Mouse (Mus musculus) heart, embryonic 11.5 days (tissue): ENCODE measurements around the gene Efhd1. TPM values are rescaled to one million over a fixed set of nuclear protein-coding genes. Genes with fewer than 3 reads are reported as not detected.
A peak's percentile ranks its signal among the peaks of the same experiment; 100 is the strongest.

ENCODE experiments used
- ATAC-seq: fragments of 200-750 bp; cut with Nextera tagmentation; replicated peaks from 2 replicates; pipeline ENCODE4 v1.8.0; 2017; ENCODE audit warnings: moderate library complexity; ENCODE audit not compliant: insufficient number of reproducible peaks, low FRiP score, low TSS enrichment
- H3K27ac ChIP-seq: fragments of 300-500 bp; sonication (generic); 2 replicates; pipeline ENCODE4 v1.5.1; 2014; ENCODE audit warnings: mild to moderate bottlenecking, low read depth, low read length
- H3K27me3 ChIP-seq: fragments of 300-500 bp; sonication (generic); 2 replicates; pipeline ENCODE4 v1.6.1; 2014; ENCODE audit warnings: mild to moderate bottlenecking, low read length, mixed read lengths; ENCODE audit not compliant: control insufficient read depth, insufficient read depth
- H3K36me3 ChIP-seq: fragments of 300-500 bp; sonication (generic); 2 replicates; pipeline ENCODE4 v1.6.1; 2014; ENCODE audit warnings: mild to moderate bottlenecking, low read length, moderate library complexity, mixed read lengths; ENCODE audit not compliant: control insufficient read depth, insufficient read depth
- H3K4me1 ChIP-seq: fragments of 300-500 bp; sonication (generic); 2 replicates; pipeline ENCODE4 v1.6.1; 2014; ENCODE audit warnings: low read length; ENCODE audit not compliant: control insufficient read depth, insufficient read depth
- H3K4me2 ChIP-seq: fragments of 300-500 bp; sonication (generic); 2 replicates; pipeline ENCODE4 v1.6.1; 2014; ENCODE audit warnings: mild to moderate bottlenecking, moderate library complexity
- H3K4me3 ChIP-seq: fragments of 300-500 bp; sonication (generic); 2 replicates; pipeline ENCODE4 v1.5.1; 2014; ENCODE audit warnings: low read depth, low read length
- H3K9ac ChIP-seq: fragments of 300-500 bp; sonication (generic); 2 replicates; pipeline ENCODE4 v1.6.1; 2014; ENCODE audit warnings: mild to moderate bottlenecking, low read depth, low read length, moderate library complexity
- H3K9me3 ChIP-seq: fragments of 300-500 bp; sonication (generic); replicated peaks from 2 replicates; pipeline ENCODE4 v1.6.1; 2016; ENCODE audit warnings: low read length; ENCODE audit not compliant: control insufficient read depth
- WGBS: fragments of 180-500 bp; shearing (Covaris S2); extraction: QIAGEN DNeasy Blood & Tissue Kit; methylation state at CpG from one replicate; pipeline ENCODE4 v1.1.7; 2014; ENCODE audit not compliant: insufficient replicate concordance; 5-methylcytosine and 5-hydroxymethylcytosine counted together
- polyA plus RNA-seq: library from polyadenylated mRNA; unstranded; fragments of >200 nt; fragmentation: Nextera tagmentation; extraction: Ambion mirVana; gene quantifications from 2 replicates; pipeline ENCODE4 v1.2.1, GENCODE M21; 2014

Efhd1 gene
- polyA plus RNA-seq, 1 experiment from 2014 or later, result 0.26 TPM

DNA sequence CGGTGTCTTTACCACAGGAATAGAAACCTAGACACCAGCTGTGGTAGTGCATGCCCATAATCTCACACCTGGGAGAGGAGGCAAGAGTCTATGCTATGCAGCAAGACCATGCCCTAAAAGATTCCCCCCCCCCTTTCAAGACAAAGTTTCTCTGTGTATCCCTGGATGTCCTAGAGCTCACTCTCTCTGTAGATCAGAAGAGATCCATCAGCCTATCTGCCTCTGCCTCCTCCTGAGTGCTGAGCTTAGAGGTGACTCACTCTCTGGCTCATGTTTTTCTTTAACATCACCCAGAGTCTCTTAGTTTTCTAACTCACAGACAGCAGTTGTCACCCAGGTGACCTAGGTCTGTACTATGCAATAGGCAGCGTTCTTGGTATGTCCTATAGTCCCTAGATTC is 4.8 kb upstream of the Efhd1 start:
- ATAC-seq, result no peak
- H3K4me3 ChIP-seq, result no peak overlapping the region
- 88% methylated on average over 2 of the region's 2 CpGs for WGBS
- no peak overlapping the region for H3K4me2 ChIP-seq
- no peaks in the 10 kb centered on the region for H3K9me3 ChIP-seq
- no peaks in the 10 kb centered on the region for H3K36me3 ChIP-seq
- no peak overlapping the region for H3K27ac ChIP-seq
- H3K9ac ChIP-seq, result no peak overlapping the region
- peaks cover 62% of the 10 kb centered on the region for H3K27me3 ChIP-seq
- H3K4me1 ChIP-seq, result 0 out of 2 replicates have a peak, but pooled peaks cover 2% of the 10 kb centered on the region

DNA sequence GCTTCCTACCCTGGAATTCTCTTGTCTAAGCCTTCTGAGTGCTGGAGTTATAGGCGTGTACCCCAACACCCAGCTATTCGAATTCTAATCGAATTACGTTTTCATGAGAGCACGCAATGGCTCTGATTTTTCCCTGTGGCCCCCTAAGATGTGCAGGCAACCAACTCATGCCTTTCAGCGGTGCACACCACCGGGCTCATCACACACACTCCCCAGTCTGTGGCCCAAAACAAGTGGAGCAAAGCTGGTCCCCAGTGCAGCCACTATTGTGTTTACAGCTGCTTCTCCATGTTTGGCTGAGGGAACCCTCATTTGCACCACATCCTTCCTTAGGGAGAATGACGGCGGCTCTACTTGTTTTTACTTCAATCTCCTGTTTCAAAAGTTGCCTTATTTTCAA is 906 bp upstream of the Efhd1 start:
- no peak overlapping the region for H3K4me3 ChIP-seq
- H3K27ac ChIP-seq, result no peak overlapping the region
- H3K36me3 ChIP-seq, result no peaks in the 10 kb centered on the region
- 4% methylated on average over 9 of the region's 9 CpGs for WGBS
- peaks cover 87% of the 10 kb centered on the region for H3K27me3 ChIP-seq
- no peak overlapping the region for H3K9ac ChIP-seq
- ATAC-seq, result no peak
- peaks cover 10% of the 10 kb centered on the region; the same call in 1 of the 2 replicates for H3K4me1 ChIP-seq
- no peaks in the 10 kb centered on the region for H3K9me3 ChIP-seq
- H3K4me2 ChIP-seq, result no peak overlapping the region

GRCm38 (mm10) chr1:87263796-87264133 is 398 bp upstream of the Efhd1 start:
- 2% methylated on average over 12 of the region's 12 CpGs for WGBS
- Histone ChIP-seq H3K27me3 (peaks cover 82% of the 10 kb centered on the region), H3K4me1 (peaks cover 10% of the 10 kb centered on the region; the same call in 1 of the 2 replicates), H3K36me3 (no peaks in the 10 kb centered on the region), H3K9ac (no peak overlapping the region), H3K27ac (no peak overlapping the region), H3K4me3 (peak overlapping the region; percentile 47), H3K9me3 (no peaks in the 10 kb centered on the region), H3K4me2 (peak overlapping the region; percentile 92)
- no peak for ATAC-seq

GRCm38 (mm10) chr1:87265200-87265599 is 1.0 kb downstream of the Efhd1 start:
- under 1% methylated on average over 13 of the region's 13 CpGs for WGBS

DNA sequence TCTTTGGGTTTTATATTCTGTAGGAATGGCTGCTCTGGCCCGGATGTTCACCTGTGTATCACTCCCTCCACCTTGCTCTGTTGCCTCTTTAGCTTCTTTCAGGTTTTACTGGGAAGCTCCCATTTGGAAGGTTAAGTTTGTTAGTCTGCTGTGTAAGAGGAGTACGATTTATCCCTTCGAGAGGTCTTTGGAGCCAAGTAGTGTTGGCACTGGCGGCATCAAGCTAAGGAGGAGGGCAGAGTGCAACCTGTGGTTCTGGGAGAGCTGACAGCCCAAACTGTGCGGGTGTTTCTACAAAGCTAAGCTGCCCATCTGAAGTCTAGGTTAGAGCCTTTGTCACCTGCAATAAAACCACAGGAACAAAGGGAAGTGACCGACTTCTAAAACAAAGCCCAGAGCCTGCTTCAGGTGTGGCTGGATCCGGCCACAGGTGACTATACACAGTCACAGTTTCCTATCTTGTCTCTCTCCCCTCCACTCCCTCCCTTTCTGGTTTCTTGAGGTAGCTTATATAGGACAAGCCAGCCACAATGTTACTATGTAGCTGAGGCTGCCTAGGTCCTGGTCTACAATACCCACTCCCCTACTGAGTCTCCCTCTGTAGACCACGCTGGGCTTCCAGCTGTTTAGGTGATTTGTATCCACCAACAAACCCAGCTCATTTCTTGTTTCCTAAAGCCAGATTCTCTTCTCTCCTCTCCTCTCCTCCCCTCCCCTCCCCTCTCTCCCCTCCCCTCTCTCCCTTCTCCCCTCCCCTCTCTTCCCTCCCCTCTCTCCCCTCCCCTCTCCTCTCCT is 2.3 kb downstream of the Efhd1 start:
- peaks cover 62% of the 10 kb centered on the region for H3K27me3 ChIP-seq
- no peaks in the 10 kb centered on the region for H3K36me3 ChIP-seq
- H3K4me1 ChIP-seq, result peaks cover 20% of the 10 kb centered on the region; the same call in 1 of the 2 replicates
- H3K27ac ChIP-seq, result no peak overlapping the region
- no peak for ATAC-seq
- no peak overlapping the region for H3K9ac ChIP-seq
- no peak overlapping the region; the same call in 1 of the 2 replicates for H3K4me2 ChIP-seq
- 27% methylated on average over 8 of the region's 8 CpGs for whole genome bisulfite sequencing
- H3K9me3 ChIP-seq, result no peaks in the 10 kb centered on the region
- no peak overlapping the region for H3K4me3 ChIP-seq

More at GRCm38 (mm10) chr1:87265200-87265599, 1.0 kb downstream of the Efhd1 start:
- Histone ChIP-seq H3K4me2 (peak overlapping the region; percentile 92), H3K27me3 (peaks cover 72% of the 10 kb centered on the region), H3K36me3 (no peaks in the 10 kb centered on the region), H3K27ac (no peak overlapping the region), H3K9me3 (no peaks in the 10 kb centered on the region), H3K4me3 (peak overlapping the region; percentile 47), H3K9ac (no peak overlapping the region), H3K4me1 (peaks cover 10% of the 10 kb centered on the region; the same call in 1 of the 2 replicates)
- no peak for ATAC-seq

- WGBS, result 37% methylated on average over 3 of the region's 3 CpGs
- Histone ChIP-seq H3K9ac (no peak overlapping the region), H3K4me3 (no peak overlapping the region)
Measured at GRCm38 (mm10) chr1:87270204-87270603, 6.0 kb downstream of the Efhd1 start.

GRCm38 (mm10) chr1:87270641-87271467 is 6.7 kb downstream of the Efhd1 start:
- H3K4me1 ChIP-seq, result peaks cover 23% of the 10 kb centered on the region
- 6% methylated on average over 18 of the region's 20 CpGs for WGBS
- H3K27ac ChIP-seq, result no peak overlapping the region
- no peak for ATAC-seq
- H3K36me3 ChIP-seq, result no peaks in the 10 kb centered on the region
- no peaks in the 10 kb centered on the region for H3K9me3 ChIP-seq
- peak overlapping the region; percentile 29 for H3K4me2 ChIP-seq
- H3K27me3 ChIP-seq, result peaks cover 18% of the 10 kb centered on the region
- no peak overlapping the region for H3K9ac ChIP-seq
- no peak overlapping the region for H3K4me3 ChIP-seq

More at GRCm38 (mm10) chr1:87270204-87270603, 6.0 kb downstream of the Efhd1 start:
- Histone ChIP-seq H3K4me1 (peaks cover 29% of the 10 kb centered on the region), H3K36me3 (no peaks in the 10 kb centered on the region), H3K27me3 (peaks cover 25% of the 10 kb centered on the region), H3K27ac (no peak overlapping the region), H3K9me3 (no peaks in the 10 kb centered on the region), H3K4me2 (no peak overlapping the region)
- ATAC-seq, result no peak

GRCm38 (mm10) chr1:87271596-87271995 is 7.4 kb downstream of the Efhd1 start:
- no peak overlapping the region for H3K27ac ChIP-seq

More at GRCm38 (mm10) chr1:87271596-87271995, 7.4 kb downstream of the Efhd1 start:
- no peaks in the 10 kb centered on the region for H3K36me3 ChIP-seq
- H3K4me1 ChIP-seq, result peaks cover 23% of the 10 kb centered on the region
- H3K4me3 ChIP-seq, result no peak overlapping the region
- peaks cover 11% of the 10 kb centered on the region for H3K27me3 ChIP-seq
- H3K9me3 ChIP-seq, result no peaks in the 10 kb centered on the region
- ATAC-seq, result no peak
- WGBS, result 70% methylated on average over 1 of the region's 1 CpGs
- no peak overlapping the region for H3K4me2 ChIP-seq
- no peak overlapping the region for H3K9ac ChIP-seq
